Comparison of ENCODE assay signal across 9 mouse cellular contexts in the genomic region with DNA sequence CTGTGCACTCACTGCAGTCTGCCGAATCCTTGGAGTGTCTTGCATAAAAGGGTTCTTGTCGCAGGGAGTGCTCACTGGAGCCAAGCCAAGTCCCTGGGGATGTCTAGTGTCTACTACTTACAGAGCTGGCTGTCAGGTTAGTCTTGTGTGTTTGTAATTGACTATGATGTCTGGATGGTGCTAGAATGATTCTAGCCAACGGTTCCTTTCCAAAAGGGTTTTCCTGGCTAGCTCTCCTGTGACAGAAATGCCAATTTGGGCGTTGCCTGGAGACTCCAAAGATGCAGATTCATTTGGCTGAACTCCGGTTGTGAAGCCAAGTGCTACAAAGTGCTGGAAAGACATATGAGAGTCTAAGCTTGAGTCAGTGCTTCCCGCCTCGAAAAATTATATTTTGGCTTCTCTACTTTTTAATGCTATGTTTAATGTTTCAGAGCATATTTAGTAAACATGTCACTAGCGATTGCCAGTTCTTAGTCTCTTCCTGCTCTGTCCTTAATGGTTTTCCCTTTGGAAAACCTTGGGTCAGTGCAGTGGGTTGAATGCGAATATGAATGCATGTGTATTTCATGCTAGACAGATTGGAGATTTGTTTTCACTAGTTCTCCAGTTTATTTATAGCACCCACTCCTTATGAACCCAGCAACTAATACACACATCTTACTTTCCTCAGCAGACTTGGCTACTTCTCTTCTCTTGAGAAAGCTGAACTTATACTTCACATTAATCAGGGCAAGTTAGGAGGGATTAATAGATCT.
A peak's percentile ranks its signal among the peaks of the same experiment; 100 is the strongest.
DNase-seq lines count a peak whose midpoint lies in the region; ATAC-seq and TF ChIP-seq lines count a peak whose summit lies in the region.
"Had no signal": no experiment of that assay in that cellular context is flagged by ENCODE, and none has a peak within 500 bp of the region (broad histone marks: within the 10 kb centered on the region; RNA-seq: fewer than 3 reads in every experiment).

No protein-coding gene starts in this region.

- TF ChIP-seq POLR2A in heart, adult 2 months (IDR thresholded peaks at IDR 0.05; ENCODE audit: insufficient read depth, low read depth, low read length), result no peak
- TF ChIP-seq POLR2A in cerebellum, adult 2 months (IDR thresholded peaks at IDR 0.05; ENCODE audit: borderline replicate concordance, insufficient read depth, low read length), result no peak

- H3K36me3 ChIP-seq in heart, adult 2 months (ENCODE audit: control insufficient read depth, insufficient read depth, low read length), result no peaks in the 10 kb centered on the region
- no peaks in the 10 kb centered on the region for H3K36me3 ChIP-seq in heart, embryonic 12.5 days
- H3K36me3 ChIP-seq: liver, embryonic 13.5 days had no signal

- H3K4me2 ChIP-seq in heart, embryonic 12.5 days, result no peak overlapping the region
- H3K4me2 ChIP-seq: liver, embryonic 13.5 days had no signal

- H3K4me1 ChIP-seq in heart, adult 2 months (ENCODE audit: control insufficient read depth, insufficient read depth, low read length), result no peaks in the 10 kb centered on the region
- H3K4me1 ChIP-seq in heart, embryonic 12.5 days (replicated peaks), result no peaks in the 10 kb centered on the region
- H3K4me1 ChIP-seq in cerebellum, adult 2 months (ENCODE audit: control insufficient read depth, insufficient read depth, low read length), result no peaks in the 10 kb centered on the region
- H3K4me1 ChIP-seq: liver, embryonic 13.5 days had no signal

- H3K9ac ChIP-seq in heart, adult 2 months (ENCODE audit: low read depth, low read length), result no peak overlapping the region
- H3K9ac ChIP-seq in heart, embryonic 12.5 days, result no peak overlapping the region
- H3K9ac ChIP-seq: liver, embryonic 13.5 days had no signal

- ATAC-seq in heart, embryonic 12.5 days (ENCODE audit: insufficient number of reproducible peaks, low FRiP score), result no peak
- no peak for ATAC-seq in erythroblast, adult 5-6 weeks (replicated peaks; ENCODE audit: low FRiP score, poor library complexity, severe bottlenecking)

- intact Hi-C loops in heart, adult 2 months (cut with DNase I), result no loop called here
- intact Hi-C loops in gastrocnemius, postnatal 14 days (cut with DNase I; ENCODE audit: low total_unique reads), result no loop called here

- no peak overlapping the region for H3K27ac ChIP-seq in heart, adult 2 months
- no peak overlapping the region for H3K27ac ChIP-seq in heart, embryonic 12.5 days (ENCODE audit: poor library complexity, severe bottlenecking)
- no peak overlapping the region for H3K27ac ChIP-seq in cerebellum, adult 2 months (ENCODE audit: insufficient read depth, low read length)
- H3K27ac ChIP-seq: liver, embryonic 13.5 days had no signal

- 59% methylated on average over 9 of the region's 9 CpGs for WGBS in heart, adult 2 months
- WGBS in heart, embryonic 12.5 days, result 75% methylated on average over 9 of the region's 9 CpGs
- 8% methylated on average over 9 of the region's 9 CpGs for WGBS in cerebellum, adult 2 months

- no peak for TF ChIP-seq CTCF in heart, adult 2 months (IDR thresholded peaks at IDR 0.05)
- TF ChIP-seq CTCF in cerebellum, adult 2 months (IDR thresholded peaks at IDR 0.05; ENCODE audit: borderline replicate concordance, insufficient read depth, low read depth, low read length), result no peak

- H3K79me2 ChIP-seq in heart, adult 2 months (replicated peaks; ENCODE audit: control insufficient read depth, insufficient read depth, low read length), result no peaks in the 10 kb centered on the region

- H3K27me3 ChIP-seq in heart, adult 2 months (ENCODE audit: control insufficient read depth, insufficient read depth, low read length), result no peaks in the 10 kb centered on the region
- no peaks in the 10 kb centered on the region for H3K27me3 ChIP-seq in heart, embryonic 12.5 days (replicated peaks)
- H3K27me3 ChIP-seq in cerebellum, adult 2 months (ENCODE audit: control insufficient read depth, insufficient read depth, low read length), result no peaks in the 10 kb centered on the region
- H3K27me3 ChIP-seq: liver, embryonic 13.5 days had no signal

- no peak for TF ChIP-seq EP300 in heart, adult 2 months (IDR thresholded peaks at IDR 0.05; ENCODE audit: insufficient read depth, low read depth, low read length)

- peak; percentile 25 to 45 for DNase-seq in heart, adult 2 months
- peak; percentile 31 to 48 for DNase-seq in cerebellum, adult 2 months
- DNase-seq in gastrocnemius, postnatal 14 days, result peak; percentile 47
- DNase-seq in layer of hippocampus, postnatal 25 days (ENCODE audit: extremely low spot score in 1 of 2, low spot score in 1 of 2), result peak; percentile 7 to 46
- DNase-seq in right cerebral cortex, adult 18-20 months, result peak; percentile 23
- no peak for DNase-seq in embryo, embryonic 9.5 days (ENCODE audit: extremely low spot score)
- DNase-seq: liver, embryonic 13.5 days had no signal

- no peaks in the 10 kb centered on the region for H3K9me3 ChIP-seq in heart, embryonic 12.5 days (replicated peaks)
- H3K9me3 ChIP-seq: liver, embryonic 13.5 days had no signal

- no peak overlapping the region for H3K4me3 ChIP-seq in heart, adult 2 months
- no peak overlapping the region for H3K4me3 ChIP-seq in heart, embryonic 12.5 days
- H3K4me3 ChIP-seq in cerebellum, adult 2 months (replicated peaks; ENCODE audit: insufficient read depth, low read depth, low read length), result no peak overlapping the region
- H3K4me3 ChIP-seq: liver, embryonic 13.5 days had no signal
